Mouse (Mus musculus) G1E (cell line): ENCODE results near the gene Fbxo39.

Experiments
- CTCF ChIP-seq: IDR thresholded peaks from 2 replicates; pipeline ENCODE4 v1.5.1; 2012; ENCODE audit warnings: low read depth, low read length, inconsistent platforms, mixed read lengths
- GATA1 ChIP-seq: IDR thresholded peaks from 2 replicates; pipeline ENCODE4 v1.6.1; 2012; ENCODE audit warnings: borderline replicate concordance, low read length, inconsistent platforms, mixed read lengths

DNA sequence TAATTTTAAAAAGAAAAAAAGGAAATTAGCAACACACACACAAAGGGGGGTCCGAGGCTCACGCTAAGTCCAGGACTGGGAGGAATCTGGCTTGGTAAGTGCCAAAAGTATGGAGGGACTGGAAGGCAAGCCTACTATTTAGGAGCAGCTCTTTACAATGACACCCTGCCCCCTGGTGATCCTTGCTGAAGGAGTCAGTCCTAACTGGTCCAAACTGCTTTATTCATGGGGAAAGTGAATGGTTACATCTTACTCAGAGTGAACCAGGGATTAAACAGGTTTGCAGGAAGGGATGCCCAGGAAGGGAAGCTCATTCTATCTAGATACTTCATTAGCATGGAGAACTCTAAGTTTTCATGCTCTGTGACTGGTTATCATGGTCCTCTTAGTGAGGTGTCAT, 27.1 kb upstream of the Fbxo39 start:
- no peak for TF ChIP-seq CTCF
- no peak for TF ChIP-seq GATA1
